Mouse (Mus musculus): ENCODE measurements around the gene Snapin. TPM values are rescaled to one million over a fixed set of nuclear protein-coding genes. Genes with fewer than 3 reads are reported as not detected.

The Snapin gene
- 5.7 and 5.9 TPM in 2 replicates for polyA plus RNA-seq (2012; ENCODE audit: low replicate concordance)

DNA sequence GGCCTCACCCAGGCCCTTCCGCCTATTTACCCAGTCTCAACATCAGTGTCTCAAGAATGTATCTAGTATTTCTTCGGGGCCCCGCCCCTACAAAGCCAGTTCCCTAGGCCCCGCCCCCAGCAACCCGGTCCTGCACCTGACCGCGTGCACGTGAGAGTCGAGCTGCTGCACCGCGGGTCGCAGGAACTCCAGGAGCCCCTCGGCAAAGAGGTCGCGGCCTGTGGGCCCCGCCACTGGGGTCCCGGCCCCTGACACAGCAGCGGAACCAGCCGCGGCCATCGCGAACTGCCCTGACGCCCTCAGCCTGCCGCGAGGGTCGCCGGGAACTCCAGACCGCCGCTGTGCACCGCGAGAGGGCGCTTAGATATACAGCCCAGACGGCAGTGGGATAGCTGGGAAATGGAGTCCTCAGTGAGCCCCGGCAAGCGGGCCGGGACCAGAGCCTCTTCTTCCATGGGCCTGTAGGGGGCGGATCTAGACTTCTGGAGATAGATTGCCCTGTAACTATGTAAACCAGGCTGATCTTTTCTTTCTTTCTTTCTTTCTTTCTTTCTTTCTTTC is at the start of gene Snapin:
TSS of gene Snapin (minus strand) at position 338 of the 561 bp plus-strand sequence.

DNA sequence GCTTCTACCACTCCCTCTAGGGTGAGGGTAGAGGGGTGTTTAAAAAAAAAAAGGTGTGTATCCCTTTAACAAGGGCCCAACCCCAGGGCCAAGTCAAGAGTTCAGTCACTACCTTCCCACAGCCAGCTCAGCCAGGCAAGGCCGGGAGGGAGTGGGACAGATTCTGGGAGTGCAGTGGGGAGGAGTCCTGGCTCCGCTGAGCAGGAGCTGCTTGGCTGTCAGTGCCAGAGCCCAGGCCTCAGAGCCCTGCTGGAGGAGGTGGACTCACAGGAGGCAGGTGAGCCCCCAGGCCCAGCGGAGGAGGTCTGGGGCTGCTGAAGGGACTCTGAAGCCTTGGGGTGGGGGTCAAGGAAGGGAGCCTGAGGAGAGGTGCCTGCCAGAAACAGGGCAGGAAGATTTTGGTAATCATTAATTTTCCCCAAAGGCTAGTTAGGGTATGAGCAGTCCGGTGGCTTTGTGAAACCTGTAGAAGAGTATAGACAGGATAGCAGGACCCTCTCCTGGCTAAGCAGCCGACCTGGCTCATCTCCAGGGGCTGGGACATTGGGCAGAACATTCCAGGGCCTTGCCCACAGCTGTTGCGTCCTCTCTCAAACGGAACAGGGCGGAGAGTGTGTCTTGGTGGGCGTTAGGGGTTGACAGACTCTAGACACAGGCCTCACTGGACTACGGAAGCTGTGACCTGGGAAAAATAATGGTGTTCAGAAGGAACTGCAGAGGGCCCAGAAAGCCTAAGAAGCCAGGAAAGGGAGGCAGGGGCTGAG is 46.5 kb upstream of the Snapin start, which contains the start of gene S100a16:
TSS of gene S100a16 (plus strand) at position 114 of the 764 bp plus-strand sequence.

DNA sequence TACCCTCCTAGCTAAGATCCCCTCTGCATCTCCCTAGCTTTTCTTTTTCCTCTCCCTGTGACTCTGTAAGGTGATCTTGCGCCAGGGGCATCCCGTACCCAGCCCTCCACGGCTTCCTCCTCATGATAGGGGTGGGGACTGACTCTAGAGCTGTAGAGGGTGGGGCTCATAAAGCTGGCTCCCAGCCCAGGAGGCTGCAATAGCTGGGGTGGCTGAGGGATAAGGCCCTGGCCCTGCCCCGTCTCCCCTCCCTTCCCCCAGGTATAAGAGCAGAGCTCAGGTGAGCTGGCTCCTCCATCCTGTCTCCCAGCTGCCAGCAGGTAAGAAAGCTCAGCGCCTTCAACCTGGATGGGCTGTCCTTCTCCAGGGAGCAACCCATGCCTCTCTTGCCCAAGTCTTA is 35.7 kb upstream of the Snapin start, which contains the start of gene S100a14:
TSS of gene S100a14 (plus strand) at position 277 of the 400 bp plus-strand sequence.

GRCm38 (mm10) chr3:90513796-90514590 is 23.2 kb upstream of the Snapin start, which contains the start of the genes S100a1 and S100a13:
TSS of gene S100a1 (minus strand) at chr3:90514392.
TSS of gene S100a13 (plus strand) at chr3:90514435.

GRCm38 (mm10) chr3:90508950-90509746 is 18.3 kb upstream of the Snapin start, which contains the start of gene Chtop:
TSS of gene Chtop (minus strand) at chr3:90509498.

DNA sequence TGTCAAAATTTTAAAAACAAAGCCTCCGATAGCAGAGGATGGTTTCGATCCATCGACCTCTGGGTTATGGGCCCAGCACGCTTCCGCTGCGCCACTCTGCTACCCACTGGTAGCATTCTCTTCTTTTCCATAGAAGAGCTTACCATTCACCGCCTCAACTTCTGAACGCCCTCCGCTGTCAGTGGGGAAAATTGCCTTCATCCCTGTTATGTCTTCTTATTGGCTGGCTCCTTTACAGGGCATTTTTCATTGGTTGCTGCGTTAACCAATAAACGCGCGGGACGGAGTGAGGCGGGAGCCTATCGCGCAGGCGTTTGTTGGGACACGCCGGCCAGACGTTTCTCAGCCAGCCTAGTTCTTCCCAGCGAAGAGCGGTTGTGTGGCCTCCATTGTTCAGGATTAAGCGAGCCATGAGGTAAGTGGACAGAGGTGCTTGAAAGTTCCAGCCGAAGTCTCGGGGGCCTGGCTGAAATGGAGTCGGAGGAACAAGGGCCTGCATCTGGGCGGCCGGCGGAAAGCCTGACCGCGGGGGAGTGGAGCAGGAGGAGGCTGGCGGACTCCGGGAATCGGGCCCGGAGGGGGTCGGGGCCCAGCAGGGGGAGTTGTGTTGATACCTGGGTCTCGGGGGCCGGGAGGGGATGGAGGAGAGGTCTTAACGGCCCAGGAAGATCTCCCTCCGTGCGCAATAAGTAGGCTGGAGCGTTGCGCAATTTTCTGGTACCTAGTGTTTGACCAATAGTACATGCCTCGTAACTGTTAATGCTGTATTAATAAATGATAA is 14.8 kb downstream of the Snapin start, which contains the start of gene Ilf2:
TSS of gene Ilf2 (plus strand) at position 296 of the 781 bp plus-strand sequence.

DNA sequence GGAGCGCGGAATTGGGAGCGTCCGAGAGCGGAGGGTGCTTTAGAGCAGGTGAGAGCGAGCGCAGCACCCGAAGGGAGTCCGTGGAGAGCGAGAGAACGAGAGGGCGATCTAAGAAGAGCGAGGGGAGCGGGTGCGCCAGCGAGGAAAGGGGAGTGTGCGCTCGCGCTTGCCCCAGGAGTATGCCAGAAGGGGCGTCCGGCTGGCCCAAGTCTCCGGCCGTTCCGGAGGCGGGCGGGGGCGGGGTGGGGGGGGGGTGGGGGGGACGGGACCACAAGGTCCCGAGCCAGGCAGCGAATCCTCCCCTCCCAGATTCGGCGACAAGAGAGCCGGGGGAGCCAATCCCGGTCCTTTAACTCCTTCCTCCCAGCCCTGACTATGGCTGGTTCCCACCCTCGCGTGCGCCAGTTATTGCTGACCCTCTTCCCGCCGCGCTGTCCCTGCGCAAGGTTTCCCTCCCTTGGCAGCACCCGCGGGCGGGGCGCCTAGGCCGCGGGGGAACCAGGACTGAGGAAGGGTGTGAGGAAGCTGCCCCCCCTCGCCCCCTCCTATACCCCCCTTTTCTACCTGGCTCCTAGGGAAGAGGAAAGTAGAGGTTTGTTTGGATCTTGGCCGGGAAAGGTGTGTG is 25.0 kb downstream of the Snapin start, which contains the start of gene Npr1:
TSS of gene Npr1 (minus strand) at position 181 of the 625 bp plus-strand sequence.

Other genes starting within 250 kb of the Snapin start
- not detected in 2 replicates for gene Creb3l4, start 247.5 kb downstream of the Snapin start, polyA plus RNA-seq (2012; ENCODE audit: low replicate concordance)
- gene Slc39a1, start 242.9 kb downstream of the Snapin start, polyA plus RNA-seq (2012; ENCODE audit: low replicate concordance) = 18.2 and 18.6 TPM in 2 replicates
- gene Crtc2, start 236.9 kb downstream of the Snapin start, polyA plus RNA-seq (2012; ENCODE audit: low replicate concordance) = 151 and 168 TPM in 2 replicates
- 218 and 692 TPM in 2 replicates for gene Dennd4b, start 225.8 kb downstream of the Snapin start, polyA plus RNA-seq (2012; ENCODE audit: low replicate concordance)
- 5.7 and 10.3 TPM in 2 replicates for gene Gatad2b, start 197.9 kb downstream of the Snapin start, polyA plus RNA-seq (2012; ENCODE audit: low replicate concordance)
- 2.6 and 4.0 TPM in 2 replicates for gene Slc27a3, start 101.1 kb downstream of the Snapin start, polyA plus RNA-seq (2012; ENCODE audit: low replicate concordance)
- gene Ints3, start 57.4 kb downstream of the Snapin start, polyA plus RNA-seq (2012; ENCODE audit: low replicate concordance) = 27.3 and 32.4 TPM in 2 replicates
- gene Npr1, start 25.2 kb downstream of the Snapin start, polyA plus RNA-seq (2012; ENCODE audit: low replicate concordance) = 0.16 and 1.8 TPM in 2 replicates
- gene Ilf2, start 14.9 kb downstream of the Snapin start, polyA plus RNA-seq (2012; ENCODE audit: low replicate concordance) = 6.0 and 9.8 TPM in 2 replicates
- 75.5 and 121 TPM in 2 replicates for gene Chtop, start 18.5 kb upstream of the Snapin start, polyA plus RNA-seq (2012; ENCODE audit: low replicate concordance)
- gene S100a1, start 23.4 kb upstream of the Snapin start, polyA plus RNA-seq (2012; ENCODE audit: low replicate concordance) = 8.5 and 9.8 TPM in 2 replicates
- gene S100a13, start 23.4 kb upstream of the Snapin start, polyA plus RNA-seq (2012; ENCODE audit: low replicate concordance) = 8.5 TPM in 2 replicates
- gene S100a14, start 35.8 kb upstream of the Snapin start, polyA plus RNA-seq (2012; ENCODE audit: low replicate concordance) = 0.18 TPM in 2 replicates
- gene S100a16, start 46.2 kb upstream of the Snapin start, polyA plus RNA-seq (2012; ENCODE audit: low replicate concordance) = 0.38 and 1.0 TPM in 2 replicates
- gene S100a3, start 69.5 kb upstream of the Snapin start, polyA plus RNA-seq (2012; ENCODE audit: low replicate concordance) = 0.38 TPM in 1 of 2 replicates, not detected in the other
- gene S100a2, start 99.2 kb upstream of the Snapin start, polyA plus RNA-seq (2012; ENCODE audit: low replicate concordance) = not detected in 2 replicates
- gene Gm42674, start 110.9 kb upstream of the Snapin start, polyA plus RNA-seq (2012; ENCODE audit: low replicate concordance) = not detected in 2 replicates
- 8.1 and 14.2 TPM in 2 replicates for gene S100a4, start 112.7 kb upstream of the Snapin start, polyA plus RNA-seq (2012; ENCODE audit: low replicate concordance)
- not detected in 2 replicates for gene S100a5, start 117.5 kb upstream of the Snapin start, polyA plus RNA-seq (2012; ENCODE audit: low replicate concordance)
- 18.8 and 73.6 TPM in 2 replicates for gene S100a6, start 121.8 kb upstream of the Snapin start, polyA plus RNA-seq (2012; ENCODE audit: low replicate concordance)
- 0.12 TPM in 1 of 2 replicates, not detected in the other for gene S100a7a, start 163.0 kb upstream of the Snapin start, polyA plus RNA-seq (2012; ENCODE audit: low replicate concordance)
- 30.7 and 39.3 TPM in 2 replicates for gene S100a8, start 177.9 kb upstream of the Snapin start, polyA plus RNA-seq (2012; ENCODE audit: low replicate concordance)
- 130 and 140 TPM in 2 replicates for gene S100a9, start 204.7 kb upstream of the Snapin start, polyA plus RNA-seq (2012; ENCODE audit: low replicate concordance)
- gene Pglyrp4, start 235.9 kb upstream of the Snapin start, polyA plus RNA-seq (2012; ENCODE audit: low replicate concordance) = 0.09 TPM in 1 of 2 replicates, not detected in the other

Measured in hematopoietic multipotent progenitor cell, adult 10-12 weeks (in vitro differentiated cells).